Mouse (Mus musculus) bone marrow macrophage, adult 2 months (primary cell): ENCODE measurements around the gene Gm6993.

Source experiments
- CTCF ChIP-seq: IDR thresholded peaks from 2 replicates; pipeline ENCODE4 v1.5.1; 2012; ENCODE audit warnings: low read depth, mild to moderate bottlenecking, low read length, moderate library complexity
- POLR2A ChIP-seq: IDR thresholded peaks from 2 replicates; pipeline ENCODE4 v1.6.1; 2012; ENCODE audit warnings: mild to moderate bottlenecking, low read depth, low read length, borderline replicate concordance

GRCm38 (mm10) chr12:31246153-31246552 lies 5.6 kb downstream of the Gm6993 start:
- TF ChIP-seq CTCF (no peak), POLR2A (no peak)
